Comparison of ENCODE assay signal across 34 mouse cellular contexts in the genomic region with DNA sequence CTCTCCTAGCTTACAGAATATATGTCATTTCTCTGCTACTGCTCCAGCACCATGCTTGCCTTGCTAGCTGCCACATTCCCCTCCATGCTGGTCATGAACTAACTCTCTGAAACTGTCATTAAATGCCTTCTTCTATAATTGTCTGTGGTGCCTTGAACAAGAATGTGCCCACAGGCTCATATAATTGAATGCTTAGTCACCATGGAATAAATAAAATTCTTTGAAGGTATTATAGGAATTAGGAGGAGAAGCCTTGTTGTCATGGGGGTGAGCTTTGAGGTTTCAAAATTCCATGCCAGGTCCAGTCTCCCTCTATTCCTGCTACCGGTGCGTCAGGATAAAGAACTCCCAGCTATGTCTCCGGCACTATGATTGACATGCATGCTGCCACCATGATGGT.
"Had no signal": no experiment of that assay in that cellular context is flagged by ENCODE, and none has a peak within 500 bp of the region (broad histone marks: within the 10 kb centered on the region; RNA-seq: fewer than 3 reads in every experiment).

No protein-coding gene starts in this region.

- H3K27me3 ChIP-seq: heart, embryonic 12.5 days; heart, embryonic 13.5 days; heart, embryonic 15.5 days; hindbrain, embryonic 12.5 days; hindbrain, embryonic 13.5 days; hindbrain, embryonic 15.5 days; intestine, embryonic 15.5 days; kidney, embryonic 15.5 days had no signal

- H3K27ac ChIP-seq: heart, embryonic 10.5 days; heart, embryonic 13.5 days; heart, embryonic 15.5 days; hindbrain, embryonic 10.5 days; hindbrain, embryonic 12.5 days; hindbrain, embryonic 13.5 days; hindbrain, embryonic 14.5 days; hindbrain, embryonic 15.5 days; hindbrain, postnatal 0 days; intestine, embryonic 15.5 days; kidney, embryonic 15.5 days; kidney, postnatal 0 days; layer of hippocampus, adult 2 months had no signal

- DNase-seq: heart, postnatal 10 days; heart, postnatal 14 days; heart, postnatal 36 days; heart, postnatal 4 days; kidney, adult 11 months; kidney, adult 18-20 months; kidney, adult 2 months; kidney, adult 8-10 months; kidney, adult 9 months; kidney, postnatal 10 days; kidney, postnatal 14 days; kidney, postnatal 25 days; kidney, postnatal 36 days; kidney, postnatal 4 days; layer of hippocampus, adult 9-11 months; layer of hippocampus, postnatal 36 days had no signal

- H3K9me3 ChIP-seq: heart, embryonic 10.5 days; heart, embryonic 12.5 days; heart, embryonic 13.5 days; heart, embryonic 15.5 days; hindbrain, embryonic 10.5 days; hindbrain, embryonic 12.5 days; hindbrain, embryonic 13.5 days; hindbrain, embryonic 15.5 days; intestine, embryonic 15.5 days; kidney, embryonic 15.5 days had no signal

- ATAC-seq: hindbrain, embryonic 16.5 days; hindbrain, postnatal 0 days; inflammation-experienced regulatory T-cells, adult 6 months; intestine, embryonic 15.5 days; intestine, embryonic 16.5 days; intestine, postnatal 0 days had no signal

- H3K4me3 ChIP-seq: heart, embryonic 10.5 days; heart, embryonic 12.5 days; heart, embryonic 13.5 days; heart, embryonic 15.5 days; hindbrain, embryonic 10.5 days; hindbrain, embryonic 12.5 days; hindbrain, embryonic 13.5 days; hindbrain, embryonic 15.5 days; intestine, embryonic 15.5 days; kidney, embryonic 15.5 days; layer of hippocampus, adult 2 months had no signal

- H3K4me1 ChIP-seq: heart, embryonic 15.5 days; hindbrain, embryonic 12.5 days; hindbrain, embryonic 13.5 days; hindbrain, embryonic 15.5 days; intestine, embryonic 15.5 days; kidney, embryonic 15.5 days had no signal

- H3K36me3 ChIP-seq: heart, embryonic 10.5 days; heart, embryonic 12.5 days; heart, embryonic 13.5 days; heart, embryonic 15.5 days; hindbrain, embryonic 10.5 days; hindbrain, embryonic 12.5 days; hindbrain, embryonic 13.5 days; hindbrain, embryonic 15.5 days; intestine, embryonic 15.5 days; kidney, embryonic 15.5 days had no signal
